7 mouse cellular contexts compared by ENCODE assay signal in the genomic region with DNA sequence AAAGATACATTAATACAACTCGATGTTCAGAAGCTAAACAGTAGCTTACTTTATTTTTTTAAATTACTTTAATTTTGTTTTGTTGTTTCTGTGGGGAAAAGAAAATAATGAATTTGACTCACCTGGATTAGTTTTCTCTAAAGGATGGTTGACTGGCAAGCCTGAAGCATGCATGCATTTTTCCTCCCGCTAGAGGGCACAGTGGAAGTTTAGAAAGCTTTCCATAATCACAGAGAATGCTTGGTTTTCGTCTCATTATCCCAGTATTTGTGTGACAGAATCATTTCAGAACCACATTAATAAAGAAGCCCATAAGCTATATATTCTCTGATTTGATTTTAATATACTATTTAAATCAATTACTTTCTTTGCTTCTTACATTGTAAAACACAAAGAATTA. TPM values are rescaled to one million over a fixed set of nuclear protein-coding genes. Genes with fewer than 3 reads are reported as not detected.
DNase-seq lines count a peak whose midpoint lies in the region; ATAC-seq lines count a peak whose summit lies in the region.

No protein-coding gene starts in this region.

- H3K4me1 ChIP-seq in liver, embryonic 12.5 days = no peaks in the 10 kb centered on the region

- ATAC-seq in liver, embryonic 12.5 days = no peak
- ATAC-seq in erythroblast, adult 5-6 weeks (replicated peaks; ENCODE audit: low FRiP score, poor library complexity, severe bottlenecking) = no peak

- H3K27me3 ChIP-seq in liver, embryonic 12.5 days (replicated peaks) = no peaks in the 10 kb centered on the region

- no peak overlapping the region for H3K4me3 ChIP-seq in liver, embryonic 12.5 days

- no peaks in the 10 kb centered on the region for H3K9me3 ChIP-seq in liver, embryonic 12.5 days (replicated peaks)

- peak; percentile 15 for DNase-seq in liver
- DNase-seq in adrenal gland, adult 2 months = peak; percentile 12
- DNase-seq in embryo, embryonic 10.5 days (ENCODE audit: low spot score) = peak; percentile 78
- peak; percentile 72 to 74 for DNase-seq in kidney, postnatal 4 days
- peak; percentile 17 for DNase-seq in lung, postnatal 25 days (ENCODE audit: low spot score)

- no peaks in the 10 kb centered on the region for H3K36me3 ChIP-seq in liver, embryonic 12.5 days

- WGBS in liver, embryonic 12.5 days (ENCODE audit: insufficient replicate concordance) = 19% methylated on average over 3 of the region's 3 CpGs

- H3K4me2 ChIP-seq in liver, embryonic 12.5 days = no peak overlapping the region

- no peak overlapping the region for H3K27ac ChIP-seq in liver, embryonic 12.5 days

- no peak overlapping the region for H3K9ac ChIP-seq in liver, embryonic 12.5 days

RNA-seq across cellular contexts. Expression of gene Nts, which starts 1.5 kb away (rescaled TPM):
- polyA plus RNA-seq in liver, embryonic 12.5 days (2016; fragmentation: Nextera tagmentation; extraction: Ambion mirVana) = 0.11 TPM in 1 of 2 replicates, not detected in the other
- not detected for total RNA-seq in adrenal gland, adult 2 months (2021)
- polyA plus RNA-seq in adrenal gland, adult 2 months (2012; rRNA removed) = not detected in 2 replicates
- total RNA-seq in erythroblast, adult 5-6 weeks (2015; ENCODE audit: low replicate concordance) = not detected in 2 replicates
- total RNA-seq in erythroblast, adult 5-6 weeks (2017; ENCODE audit: low replicate concordance) = not detected in 2 replicates

RNA-seq across cellular contexts. Expression of gene Rassf9, which starts 20.2 kb away (rescaled TPM):
- polyA plus RNA-seq in liver, embryonic 12.5 days (2016; fragmentation: Nextera tagmentation; extraction: Ambion mirVana) = 0.06 and 0.20 TPM in 2 replicates
- total RNA-seq in adrenal gland, adult 2 months (2021) = 1 to 10 TPM; 4.6 to 7.2 TPM
- polyA plus RNA-seq in adrenal gland, adult 2 months (2012; rRNA removed) = 0.11 and 0.16 TPM in 2 replicates
- total RNA-seq in erythroblast, adult 5-6 weeks (2015; ENCODE audit: low replicate concordance) = not detected in 2 replicates
- not detected in 2 replicates for total RNA-seq in erythroblast, adult 5-6 weeks (2017; ENCODE audit: low replicate concordance)

Comparison
In these comparisons a context has a peak if more than half of its experiments do, and no peak if none do; other contexts are left out.
1. DNase-seq: peak in every context shown above with its lines; median percentile 78 in embryo, embryonic 10.5 days; 73 in kidney, postnatal 4 days; 17 in lung, postnatal 25 days; 15 in liver; 12 in adrenal gland, adult 2 months.
2. RNA of gene Rassf9, which starts 20.2 kb away (total RNA-seq): 4.6 to 7.2 TPM in adrenal gland, adult 2 months; not detected in erythroblast, adult 5-6 weeks; every median in the first group is over 4 times any median in the second.